Mouse (Mus musculus) hindlimb bud, embryonic 11.5 days (tissue): ENCODE results near the gene Upk1b.

ENCODE experiments used
- DNase-seq: peaks from one replicate; pipeline ENCODE4 v3.0.0-alpha.2; 2012; ENCODE audit warnings: low read depth, low spot score; ENCODE audit errors: extremely low spot score

Gene Upk1b

GRCm38 (mm10) chr16:38762401-38762800, 37.7 kb downstream of the Upk1b start:
- DNase-seq: no peak

- DNase-seq: no peak
These were observed 38.2 kb downstream of the Upk1b start for GRCm38 (mm10) chr16:38761972-38762371.

- DNase-seq: no peak
These were observed 39.2 kb downstream of the Upk1b start for GRCm38 (mm10) chr16:38760834-38761375.

- no peak for DNase-seq
These were observed 39.9 kb downstream of the Upk1b start for GRCm38 (mm10) chr16:38760239-38760638.

GRCm38 (mm10) chr16:38758104-38758861, 41.8 kb downstream of the Upk1b start:
- no peak for DNase-seq

GRCm38 (mm10) chr16:38757626-38758025, 42.5 kb downstream of the Upk1b start:
- DNase-seq: no peak

- no peak for DNase-seq
These were observed 43.6 kb downstream of the Upk1b start for GRCm38 (mm10) chr16:38756572-38756971.

GRCm38 (mm10) chr16:38756177-38756503, 44.0 kb downstream of the Upk1b start:
- no peak for DNase-seq

GRCm38 (mm10) chr16:38755452-38756176, 44.5 kb downstream of the Upk1b start:
- DNase-seq: no peak

GRCm38 (mm10) chr16:38753631-38754030, 46.5 kb downstream of the Upk1b start:
- no peak for DNase-seq

- no peak for DNase-seq
These were observed 49.3 kb downstream of the Upk1b start for GRCm38 (mm10) chr16:38750803-38751202.

- DNase-seq: no peak
These were observed 56.0 kb downstream of the Upk1b start for GRCm38 (mm10) chr16:38743941-38744673.

- DNase-seq: no peak
These were observed 57.4 kb downstream of the Upk1b start for GRCm38 (mm10) chr16:38742659-38743131.

GRCm38 (mm10) chr16:38742113-38742658, 57.9 kb downstream of the Upk1b start, which contains the start of gene B4galt4:
Gene B4galt4, plus strand, starts transcription at chr16:38742264.
- no peak for DNase-seq

GRCm38 (mm10) chr16:38741204-38741903, 58.8 kb downstream of the Upk1b start:
- DNase-seq: no peak

GRCm38 (mm10) chr16:38730921-38731320, 69.2 kb downstream of the Upk1b start:
- no peak for DNase-seq

- DNase-seq: no peak
These were observed 70.4 kb downstream of the Upk1b start for GRCm38 (mm10) chr16:38729610-38730288.

GRCm38 (mm10) chr16:38729139-38729538, 71.0 kb downstream of the Upk1b start:
- no peak for DNase-seq

- DNase-seq: no peak
These were observed 71.5 kb downstream of the Upk1b start for GRCm38 (mm10) chr16:38728576-38729132.
